Mouse (Mus musculus): Measurements from ENCODE around the gene Fbxl17. TPM values are rescaled to one million over a fixed set of nuclear protein-coding genes. Genes with fewer than 3 reads are reported as not detected.

Fbxl17 gene
- polyA plus RNA-seq, 1 experiment from 2014 or later, result 4.3 TPM

DNA sequence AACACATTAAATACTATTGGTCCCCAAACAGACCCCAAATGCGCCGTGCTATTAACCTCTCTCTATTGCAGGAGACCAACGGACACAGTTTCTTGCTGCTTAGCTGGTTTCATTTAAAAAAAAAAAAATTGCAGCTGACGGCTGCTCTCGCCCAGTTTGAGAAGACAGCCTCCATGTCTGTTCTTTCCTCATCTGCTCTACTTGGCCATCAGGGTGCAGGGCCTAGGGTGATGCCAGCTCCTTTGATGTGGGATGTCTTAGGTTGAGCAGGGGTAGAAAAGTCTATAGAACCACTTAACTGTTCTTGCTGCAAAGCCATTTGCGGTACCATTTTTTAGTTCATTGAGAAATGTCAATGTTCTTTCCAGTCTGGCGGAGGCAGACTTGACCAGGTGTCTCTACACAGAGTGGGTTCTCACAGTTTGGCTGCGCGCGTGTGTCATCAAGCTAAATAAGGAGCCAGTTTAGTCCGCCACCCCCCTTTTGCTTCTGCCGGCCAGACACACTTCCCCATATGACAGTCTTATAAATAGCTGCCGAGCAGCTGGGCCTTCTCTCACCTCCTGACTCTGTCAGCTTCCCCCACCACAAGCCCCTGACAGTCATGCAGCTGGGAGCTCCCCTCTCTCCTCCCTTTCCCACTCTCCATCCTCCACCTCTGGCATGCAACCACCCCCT, 487.8 kb downstream of the Fbxl17 start:
- no peak overlapping the region for H3K9ac ChIP-seq (ENCODE audit: low read depth, low read length)
- TF ChIP-seq CTCF (IDR thresholded peaks at IDR 0.05; ENCODE audit: low read depth), result no peak
- H3K9me3 ChIP-seq (ENCODE audit: control insufficient read depth), result no peaks in the 10 kb centered on the region
- H3K27ac ChIP-seq (ENCODE audit: low read depth, low read length), result no peak overlapping the region
- ATAC-seq, result no peak
- no peaks in the 10 kb centered on the region for H3K4me1 ChIP-seq (replicated peaks; ENCODE audit: control insufficient read depth, insufficient read depth, low read length)
- H3K36me3 ChIP-seq (ENCODE audit: control insufficient read depth, insufficient read depth), result no peaks in the 10 kb centered on the region
- no peaks in the 10 kb centered on the region for H3K27me3 ChIP-seq (replicated peaks; ENCODE audit: control insufficient read depth, insufficient read depth, low read length)
- no peak overlapping the region for H3K4me2 ChIP-seq (replicated peaks; ENCODE audit: low read depth)
- H3K4me3 ChIP-seq (ENCODE audit: low read depth, low read length), result no peak overlapping the region
- 63% methylated on average over 13 of the region's 13 CpGs for WGBS

- no peak for ATAC-seq
- Histone ChIP-seq H3K4me2 (replicated peaks; ENCODE audit: low read depth) (no peak overlapping the region), H3K27ac (ENCODE audit: low read depth, low read length) (no peak overlapping the region), H3K9me3 (ENCODE audit: control insufficient read depth) (no peaks in the 10 kb centered on the region), H3K4me3 (ENCODE audit: low read depth, low read length) (no peak overlapping the region), H3K4me1 (replicated peaks; ENCODE audit: control insufficient read depth, insufficient read depth, low read length) (no peaks in the 10 kb centered on the region), H3K36me3 (ENCODE audit: control insufficient read depth, insufficient read depth) (no peaks in the 10 kb centered on the region), H3K27me3 (replicated peaks; ENCODE audit: control insufficient read depth, insufficient read depth, low read length) (no peaks in the 10 kb centered on the region), H3K9ac (ENCODE audit: low read depth, low read length) (no peak overlapping the region)
- TF ChIP-seq CTCF (IDR thresholded peaks at IDR 0.05; ENCODE audit: low read depth), result no peak
- 83% methylated on average over 10 of the region's 10 CpGs for WGBS
These were observed 489.0 kb downstream of the Fbxl17 start for GRCm38 (mm10) chr17:63010830-63011229.

DNA sequence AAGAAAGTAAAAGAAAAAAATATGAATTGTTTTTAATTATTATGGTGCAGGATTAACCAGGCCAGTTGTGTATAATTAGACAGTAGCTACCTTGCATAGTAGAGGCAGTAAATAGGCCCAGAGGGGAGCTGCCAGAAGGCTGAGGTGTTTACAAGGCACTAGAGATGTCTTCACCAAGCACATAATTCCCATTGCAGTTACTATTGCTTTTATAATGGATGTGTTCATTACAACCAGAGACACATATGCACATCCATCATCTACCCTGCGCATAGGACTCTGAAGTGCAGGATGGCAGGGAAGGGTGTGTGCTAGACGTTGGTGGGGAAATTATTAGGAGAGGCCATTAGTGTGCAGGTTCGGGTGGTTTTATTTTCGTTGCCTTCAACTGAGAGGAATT, 491.0 kb downstream of the Fbxl17 start:
- ATAC-seq, result no peak
- H3K9ac ChIP-seq (ENCODE audit: low read depth, low read length), result no peak overlapping the region
- no peak for TF ChIP-seq CTCF (IDR thresholded peaks at IDR 0.05; ENCODE audit: low read depth)
- no peaks in the 10 kb centered on the region for H3K4me1 ChIP-seq (replicated peaks; ENCODE audit: control insufficient read depth, insufficient read depth, low read length)
- no peaks in the 10 kb centered on the region for H3K9me3 ChIP-seq (ENCODE audit: control insufficient read depth)
- WGBS, result 67% methylated on average over 4 of the region's 4 CpGs
- no peak overlapping the region for H3K27ac ChIP-seq (ENCODE audit: low read depth, low read length)
- H3K36me3 ChIP-seq (ENCODE audit: control insufficient read depth, insufficient read depth), result no peaks in the 10 kb centered on the region
- H3K4me3 ChIP-seq (ENCODE audit: low read depth, low read length), result no peak overlapping the region
- H3K27me3 ChIP-seq (replicated peaks; ENCODE audit: control insufficient read depth, insufficient read depth, low read length), result no peaks in the 10 kb centered on the region
- no peak overlapping the region for H3K4me2 ChIP-seq (replicated peaks; ENCODE audit: low read depth)

DNA sequence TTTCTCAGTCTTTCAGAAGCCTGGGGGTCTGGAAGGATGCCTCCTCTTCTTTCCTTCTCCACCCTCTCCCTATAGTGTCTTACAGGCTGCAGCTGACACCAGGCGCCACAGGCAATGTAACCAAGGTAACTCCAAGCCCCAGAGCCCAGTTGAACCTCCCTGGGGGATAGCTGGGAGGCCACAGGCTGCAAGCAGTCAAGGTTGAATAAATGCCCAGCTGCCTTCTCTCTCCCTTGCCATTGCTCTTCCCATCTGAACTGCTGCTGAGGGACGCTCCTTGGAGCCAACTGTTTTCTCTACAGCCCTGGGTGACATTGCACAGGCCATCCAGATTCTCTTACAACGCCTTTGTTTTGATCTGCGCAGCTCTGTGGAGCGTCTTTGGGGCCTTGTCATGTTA, 491.5 kb downstream of the Fbxl17 start:
- H3K27me3 ChIP-seq (replicated peaks; ENCODE audit: control insufficient read depth, insufficient read depth, low read length), result no peaks in the 10 kb centered on the region
- WGBS, result 58% methylated on average over 5 of the region's 5 CpGs
- no peak overlapping the region for H3K4me2 ChIP-seq (replicated peaks; ENCODE audit: low read depth)
- no peak for TF ChIP-seq CTCF (IDR thresholded peaks at IDR 0.05; ENCODE audit: low read depth)
- H3K27ac ChIP-seq (ENCODE audit: low read depth, low read length), result no peak overlapping the region
- H3K4me3 ChIP-seq (ENCODE audit: low read depth, low read length), result no peak overlapping the region
- no peak overlapping the region for H3K9ac ChIP-seq (ENCODE audit: low read depth, low read length)
- H3K36me3 ChIP-seq (ENCODE audit: control insufficient read depth, insufficient read depth), result no peaks in the 10 kb centered on the region
- no peaks in the 10 kb centered on the region for H3K9me3 ChIP-seq (ENCODE audit: control insufficient read depth)
- no peak for ATAC-seq
- H3K4me1 ChIP-seq (replicated peaks; ENCODE audit: control insufficient read depth, insufficient read depth, low read length), result no peaks in the 10 kb centered on the region

GRCm38 (mm10) chr17:63007876-63008275, 491.9 kb downstream of the Fbxl17 start:
- Histone ChIP-seq H3K27me3 (replicated peaks; ENCODE audit: control insufficient read depth, insufficient read depth, low read length) (no peaks in the 10 kb centered on the region), H3K27ac (ENCODE audit: low read depth, low read length) (no peak overlapping the region), H3K4me2 (replicated peaks; ENCODE audit: low read depth) (no peak overlapping the region), H3K9me3 (ENCODE audit: control insufficient read depth) (no peaks in the 10 kb centered on the region), H3K9ac (ENCODE audit: low read depth, low read length) (no peak overlapping the region), H3K36me3 (ENCODE audit: control insufficient read depth, insufficient read depth) (no peaks in the 10 kb centered on the region), H3K4me1 (replicated peaks; ENCODE audit: control insufficient read depth, insufficient read depth, low read length) (no peaks in the 10 kb centered on the region), H3K4me3 (ENCODE audit: low read depth, low read length) (no peak overlapping the region)
- TF ChIP-seq CTCF (IDR thresholded peaks at IDR 0.05; ENCODE audit: low read depth), result no peak
- WGBS, result 70% methylated on average over 12 of the region's 12 CpGs
- no peak for ATAC-seq

Small RNA genes lying within 50 kb of the gene (microRNA-seq; reads per million reads assigned to microRNA genes)
- gene Gm24813, result not detected

Data from intestine, postnatal 0 days (tissue).